Mouse (Mus musculus): Measurements from ENCODE around the gene Mustn1. TPM values are rescaled to one million over a fixed set of nuclear protein-coding genes. Genes with fewer than 3 reads are reported as not detected.

Gene Mustn1
- polyA plus RNA-seq, 1 experiment from 2014 or later, result 24.7 TPM

DNA sequence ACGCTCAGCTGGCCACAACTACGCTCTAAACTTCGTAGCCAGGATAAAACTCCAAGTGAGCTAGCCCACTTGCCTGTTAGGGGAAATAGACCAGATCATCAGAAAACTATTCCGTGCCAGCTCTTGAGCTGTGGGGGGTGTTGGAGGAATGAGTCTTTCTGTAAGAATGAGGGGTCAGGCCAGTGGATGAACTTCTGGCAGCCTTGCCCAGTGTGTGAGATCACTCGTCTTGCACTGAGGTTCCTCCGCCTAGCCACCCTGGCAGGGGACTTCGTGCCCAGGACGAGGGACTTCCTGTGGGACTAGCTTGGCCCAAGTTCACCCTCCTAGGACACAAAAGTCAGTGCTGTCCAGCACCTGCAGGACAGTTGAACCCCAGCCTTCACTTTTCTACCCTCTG, 25.3 kb downstream of the Mustn1 start:
- Histone ChIP-seq H3K9ac (ENCODE audit: low read depth, low read length) (no peak overlapping the region), H3K4me3 (ENCODE audit: low read depth, low read length) (no peak overlapping the region), H3K27ac (ENCODE audit: low read depth, low read length) (no peak overlapping the region), H3K36me3 (ENCODE audit: control insufficient read depth, insufficient read depth) (no peaks in the 10 kb centered on the region), H3K27me3 (replicated peaks; ENCODE audit: control insufficient read depth, insufficient read depth, low read length) (no peaks in the 10 kb centered on the region), H3K9me3 (ENCODE audit: control insufficient read depth) (no peaks in the 10 kb centered on the region), H3K4me1 (replicated peaks; ENCODE audit: control insufficient read depth, insufficient read depth, low read length) (no peaks in the 10 kb centered on the region), H3K4me2 (replicated peaks; ENCODE audit: low read depth) (no peak overlapping the region)
- 84% methylated on average over 8 of the region's 8 CpGs for WGBS
- ATAC-seq, result no peak
- TF ChIP-seq CTCF (IDR thresholded peaks at IDR 0.05; ENCODE audit: low read depth), result no peak

- Histone ChIP-seq H3K27ac (ENCODE audit: low read depth, low read length) (no peak overlapping the region), H3K4me1 (replicated peaks; ENCODE audit: control insufficient read depth, insufficient read depth, low read length) (no peaks in the 10 kb centered on the region), H3K27me3 (replicated peaks; ENCODE audit: control insufficient read depth, insufficient read depth, low read length) (no peaks in the 10 kb centered on the region), H3K4me2 (replicated peaks; ENCODE audit: low read depth) (no peak overlapping the region), H3K36me3 (ENCODE audit: control insufficient read depth, insufficient read depth) (no peaks in the 10 kb centered on the region), H3K9me3 (ENCODE audit: control insufficient read depth) (no peaks in the 10 kb centered on the region), H3K9ac (ENCODE audit: low read depth, low read length) (no peak overlapping the region), H3K4me3 (ENCODE audit: low read depth, low read length) (no peak overlapping the region)
- 86% methylated on average over 6 of the region's 6 CpGs for WGBS
- ATAC-seq, result no peak
- TF ChIP-seq CTCF (IDR thresholded peaks at IDR 0.05; ENCODE audit: low read depth), result no peak
Observed at GRCm38 (mm10) chr14:30906001-30906400, 27.0 kb downstream of the Mustn1 start.

DNA sequence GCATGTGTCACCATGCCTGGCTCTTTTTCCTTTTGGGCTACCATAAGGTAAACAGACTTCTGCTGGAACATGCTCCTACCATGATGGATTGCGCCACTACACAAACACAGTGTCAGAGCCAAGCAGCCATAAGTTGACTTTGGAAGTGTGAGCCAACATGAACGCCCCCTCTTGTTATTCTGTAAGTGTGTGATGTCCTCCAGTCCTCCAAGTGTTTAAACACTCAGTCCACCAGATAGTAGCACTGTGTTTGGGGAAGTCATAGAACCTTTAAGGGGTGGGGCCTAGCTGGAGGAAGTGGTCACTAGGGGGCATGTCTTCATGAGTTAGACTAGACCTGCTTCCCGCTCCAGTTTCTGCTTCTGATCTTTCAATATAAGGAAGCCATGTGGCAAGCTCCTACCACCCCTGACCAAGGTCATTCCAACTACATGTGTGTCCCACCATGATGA, 28.8 kb downstream of the Mustn1 start:
- Histone ChIP-seq H3K27me3 (replicated peaks; ENCODE audit: control insufficient read depth, insufficient read depth, low read length) (no peaks in the 10 kb centered on the region), H3K4me3 (ENCODE audit: low read depth, low read length) (no peak overlapping the region), H3K36me3 (ENCODE audit: control insufficient read depth, insufficient read depth) (no peaks in the 10 kb centered on the region), H3K9ac (ENCODE audit: low read depth, low read length) (no peak overlapping the region), H3K9me3 (ENCODE audit: control insufficient read depth) (no peaks in the 10 kb centered on the region), H3K4me1 (replicated peaks; ENCODE audit: control insufficient read depth, insufficient read depth, low read length) (0 out of 2 replicates have a peak, but pooled peaks cover under 1% of the 10 kb centered on the region), H3K4me2 (replicated peaks; ENCODE audit: low read depth) (no peak overlapping the region), H3K27ac (ENCODE audit: low read depth, low read length) (no peak overlapping the region)
- peak; percentile 43; the same call in 1 of the 2 replicates for ATAC-seq
- 44% methylated on average over 3 of the region's 3 CpGs for WGBS
- peak; percentile 44 for TF ChIP-seq CTCF (IDR thresholded peaks at IDR 0.05; ENCODE audit: low read depth)

DNA sequence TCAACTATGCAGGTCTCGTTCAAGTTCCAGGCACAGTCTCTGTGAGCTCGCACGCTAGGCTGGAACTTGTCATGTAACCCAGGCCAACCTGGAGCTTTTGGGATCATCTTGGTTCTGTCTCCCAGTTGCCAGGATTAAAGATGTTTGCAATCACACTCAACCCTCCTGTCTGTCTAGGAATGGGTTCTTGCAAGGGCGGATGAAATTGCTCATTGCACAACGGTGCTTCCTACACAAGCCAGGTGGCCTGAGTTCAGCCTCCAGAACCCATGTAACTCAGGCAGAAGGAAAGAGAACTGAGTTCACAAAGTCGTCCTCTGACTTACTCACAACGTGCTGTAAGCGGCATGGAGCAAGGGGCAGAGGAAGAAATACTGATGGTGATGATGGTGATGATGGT, 32.1 kb downstream of the Mustn1 start:
- 89% methylated on average over 8 of the region's 8 CpGs for WGBS
- no peak for ATAC-seq

GRCm38 (mm10) chr14:30912641-30913040, 33.6 kb downstream of the Mustn1 start:
- Histone ChIP-seq H3K4me2 (replicated peaks; ENCODE audit: low read depth) (no peak overlapping the region), H3K4me1 (replicated peaks; ENCODE audit: control insufficient read depth, insufficient read depth, low read length) (0 out of 2 replicates have a peak, but pooled peaks cover 4% of the 10 kb centered on the region), H3K9me3 (ENCODE audit: control insufficient read depth) (no peaks in the 10 kb centered on the region), H3K4me3 (ENCODE audit: low read depth, low read length) (no peak overlapping the region), H3K27ac (ENCODE audit: low read depth, low read length) (no peak overlapping the region), H3K27me3 (replicated peaks; ENCODE audit: control insufficient read depth, insufficient read depth, low read length) (no peaks in the 10 kb centered on the region), H3K9ac (ENCODE audit: low read depth, low read length) (no peak overlapping the region), H3K36me3 (ENCODE audit: control insufficient read depth, insufficient read depth) (no peaks in the 10 kb centered on the region)
- TF ChIP-seq CTCF (IDR thresholded peaks at IDR 0.05; ENCODE audit: low read depth), result no peak
- 67% methylated on average over 8 of the region's 8 CpGs for WGBS
- ATAC-seq, result no peak

More for the DNA sequence above, 32.1 kb downstream of the Mustn1 start:
- no peak overlapping the region for H3K27ac ChIP-seq (ENCODE audit: low read depth, low read length)
- H3K27me3 ChIP-seq (replicated peaks; ENCODE audit: control insufficient read depth, insufficient read depth, low read length), result no peaks in the 10 kb centered on the region
- 0 out of 2 replicates have a peak, but pooled peaks cover 4% of the 10 kb centered on the region for H3K4me1 ChIP-seq (replicated peaks; ENCODE audit: control insufficient read depth, insufficient read depth, low read length)
- TF ChIP-seq CTCF (IDR thresholded peaks at IDR 0.05; ENCODE audit: low read depth), result no peak
- H3K9me3 ChIP-seq (ENCODE audit: control insufficient read depth), result no peaks in the 10 kb centered on the region
- no peak overlapping the region for H3K4me2 ChIP-seq (replicated peaks; ENCODE audit: low read depth)
- H3K4me3 ChIP-seq (ENCODE audit: low read depth, low read length), result no peak overlapping the region
- no peaks in the 10 kb centered on the region for H3K36me3 ChIP-seq (ENCODE audit: control insufficient read depth, insufficient read depth)
- H3K9ac ChIP-seq (ENCODE audit: low read depth, low read length), result no peak overlapping the region

DNA sequence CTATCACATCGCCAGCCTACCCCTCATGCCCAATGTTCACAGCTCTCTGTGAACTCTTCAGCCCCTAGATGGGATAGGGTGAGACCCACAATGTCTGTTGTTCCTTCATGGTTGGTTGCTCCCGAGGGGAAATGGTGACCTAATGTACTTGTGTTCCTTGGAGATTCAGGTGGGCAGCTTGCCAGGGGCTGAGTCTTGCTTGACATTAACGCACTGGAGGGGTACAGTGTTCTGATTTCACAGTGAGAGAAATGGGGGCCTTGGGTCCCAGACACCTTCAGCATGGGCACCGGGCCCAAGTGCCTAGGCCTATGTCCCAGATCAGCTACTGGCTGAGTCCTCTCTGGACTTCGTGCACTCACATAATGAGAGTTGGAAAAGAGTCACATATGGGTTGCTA, 34.4 kb downstream of the Mustn1 start:
- Histone ChIP-seq H3K9ac (ENCODE audit: low read depth, low read length) (no peak overlapping the region), H3K4me1 (replicated peaks; ENCODE audit: control insufficient read depth, insufficient read depth, low read length) (0 out of 2 replicates have a peak, but pooled peaks cover 4% of the 10 kb centered on the region), H3K27me3 (replicated peaks; ENCODE audit: control insufficient read depth, insufficient read depth, low read length) (no peaks in the 10 kb centered on the region), H3K4me3 (ENCODE audit: low read depth, low read length) (no peak overlapping the region), H3K27ac (ENCODE audit: low read depth, low read length) (no peak overlapping the region), H3K9me3 (ENCODE audit: control insufficient read depth) (no peaks in the 10 kb centered on the region), H3K36me3 (ENCODE audit: control insufficient read depth, insufficient read depth) (no peaks in the 10 kb centered on the region), H3K4me2 (replicated peaks; ENCODE audit: low read depth) (no peak overlapping the region)
- no peak for ATAC-seq
- TF ChIP-seq CTCF (IDR thresholded peaks at IDR 0.05; ENCODE audit: low read depth), result no peak
- WGBS, result 92% methylated on average over 5 of the region's 5 CpGs

- Histone ChIP-seq H3K4me1 (replicated peaks; ENCODE audit: control insufficient read depth, insufficient read depth, low read length) (0 out of 2 replicates have a peak, but pooled peaks cover 4% of the 10 kb centered on the region), H3K4me3 (ENCODE audit: low read depth, low read length) (no peak overlapping the region), H3K9ac (ENCODE audit: low read depth, low read length) (no peak overlapping the region), H3K27me3 (replicated peaks; ENCODE audit: control insufficient read depth, insufficient read depth, low read length) (no peaks in the 10 kb centered on the region), H3K27ac (ENCODE audit: low read depth, low read length) (no peak overlapping the region), H3K9me3 (ENCODE audit: control insufficient read depth) (no peaks in the 10 kb centered on the region), H3K36me3 (ENCODE audit: control insufficient read depth, insufficient read depth) (no peaks in the 10 kb centered on the region), H3K4me2 (replicated peaks; ENCODE audit: low read depth) (no peak overlapping the region)
- TF ChIP-seq CTCF (IDR thresholded peaks at IDR 0.05; ENCODE audit: low read depth), result no peak
- WGBS, result 83% methylated on average over 1 of the region's 1 CpGs
- ATAC-seq, result no peak
Observed at GRCm38 (mm10) chr14:30916516-30916915, 37.5 kb downstream of the Mustn1 start.

All from intestine, postnatal 0 days (tissue).